Mouse (Mus musculus): ENCODE measurements around the gene Rab5if. TPM values are rescaled to one million over a fixed set of nuclear protein-coding genes. Genes with fewer than 3 reads are reported as not detected.
A peak's percentile ranks its signal among the peaks of the same experiment; 100 is the strongest.

Rab5if gene
- polyA plus RNA-seq, 1 experiment = 191 TPM

- H3ac ChIP-seq (ENCODE audit: control insufficient read depth, insufficient read length) = no peak overlapping the region
- H3K27me3 ChIP-seq (ENCODE audit: control insufficient read depth, insufficient read depth, insufficient read length) = no peaks in the 10 kb centered on the region
- H3K4me3 ChIP-seq = no peak overlapping the region
- H3K79me2 ChIP-seq (ENCODE audit: control insufficient read depth, insufficient read depth) = no peaks in the 10 kb centered on the region
- H3K36me3 ChIP-seq (ENCODE audit: control insufficient read depth, insufficient read depth) = no peaks in the 10 kb centered on the region
- H3K4me2 ChIP-seq (ENCODE audit: low read depth) = no peak overlapping the region
- no peak for TF ChIP-seq MYOG (IDR thresholded peaks at IDR 0.05; ENCODE audit: control insufficient read depth in 1 of 3, insufficient read depth in 1 of 3, insufficient read length in 2 of 3, low read depth in 2 of 3)
- TF ChIP-seq MYOD1 (IDR thresholded peaks at IDR 0.05; ENCODE audit: control insufficient read depth in 1 of 3, insufficient read length in 2 of 3, low read depth in 2 of 3) = no peak
- no peak for TF ChIP-seq POLR2AphosphoS2 (IDR thresholded peaks at IDR 0.05; ENCODE audit: insufficient read length, low read depth)
- no peak for TF ChIP-seq TCF3 (IDR thresholded peaks at IDR 0.05; ENCODE audit: insufficient read length, low read depth)
- no peak for TF ChIP-seq MAX (IDR thresholded peaks at IDR 0.05; ENCODE audit: low read depth)
- TF ChIP-seq SRF (IDR thresholded peaks at IDR 0.05; ENCODE audit: control insufficient read depth, insufficient read length, low read depth) = no peak
- TF ChIP-seq CEBPB (IDR thresholded peaks at IDR 0.05; ENCODE audit: insufficient read depth, poor library complexity, severe bottlenecking) = no peak
- no peak for TF ChIP-seq TCF12 (IDR thresholded peaks at IDR 0.05; ENCODE audit: insufficient read depth, poor library complexity, severe bottlenecking)
- no peak for TF ChIP-seq POLR2A (IDR thresholded peaks at IDR 0.05; ENCODE audit: insufficient read length, low read depth)
- TF ChIP-seq USF1 (IDR thresholded peaks at IDR 0.05; ENCODE audit: low read depth) = no peak
- TF ChIP-seq REST (IDR thresholded peaks at IDR 0.05; ENCODE audit: insufficient read depth, insufficient read length) = no peak
- no peak for TF ChIP-seq E2F4 (IDR thresholded peaks at IDR 0.05; ENCODE audit: insufficient read depth)
These were observed 28.6 kb upstream of the Rab5if start for GRCm38 (mm10) chr2:156834336-156834735.

GRCm38 (mm10) chr2:156838839-156839238 is 24.1 kb upstream of the Rab5if start:
- Histone ChIP-seq H3K4me3 (no peak overlapping the region), H3K36me3 (ENCODE audit: control insufficient read depth, insufficient read depth) (no peaks in the 10 kb centered on the region), H3K27me3 (ENCODE audit: control insufficient read depth, insufficient read depth, insufficient read length) (no peaks in the 10 kb centered on the region), H3ac (ENCODE audit: control insufficient read depth, insufficient read length) (no peak overlapping the region), H3K79me2 (ENCODE audit: control insufficient read depth, insufficient read depth) (peaks cover 27% of the 10 kb centered on the region), H3K4me2 (ENCODE audit: low read depth) (peak overlapping the region; percentile 100)
- TF ChIP-seq MYOD1 (IDR thresholded peaks at IDR 0.05; ENCODE audit: control insufficient read depth in 1 of 3, insufficient read length in 2 of 3, low read depth in 2 of 3) (peak in 2 of 3 experiments; percentile 79 to 83), MYOG (IDR thresholded peaks at IDR 0.05; ENCODE audit: control insufficient read depth in 1 of 3, insufficient read depth in 1 of 3, insufficient read length in 2 of 3, low read depth in 2 of 3) (peak in 1 of 3 experiments; percentile 41), TCF12 (IDR thresholded peaks at IDR 0.05; ENCODE audit: insufficient read depth, poor library complexity, severe bottlenecking) (peak; percentile 14), REST (IDR thresholded peaks at IDR 0.05; ENCODE audit: insufficient read depth, insufficient read length) (no peak)

DNA sequence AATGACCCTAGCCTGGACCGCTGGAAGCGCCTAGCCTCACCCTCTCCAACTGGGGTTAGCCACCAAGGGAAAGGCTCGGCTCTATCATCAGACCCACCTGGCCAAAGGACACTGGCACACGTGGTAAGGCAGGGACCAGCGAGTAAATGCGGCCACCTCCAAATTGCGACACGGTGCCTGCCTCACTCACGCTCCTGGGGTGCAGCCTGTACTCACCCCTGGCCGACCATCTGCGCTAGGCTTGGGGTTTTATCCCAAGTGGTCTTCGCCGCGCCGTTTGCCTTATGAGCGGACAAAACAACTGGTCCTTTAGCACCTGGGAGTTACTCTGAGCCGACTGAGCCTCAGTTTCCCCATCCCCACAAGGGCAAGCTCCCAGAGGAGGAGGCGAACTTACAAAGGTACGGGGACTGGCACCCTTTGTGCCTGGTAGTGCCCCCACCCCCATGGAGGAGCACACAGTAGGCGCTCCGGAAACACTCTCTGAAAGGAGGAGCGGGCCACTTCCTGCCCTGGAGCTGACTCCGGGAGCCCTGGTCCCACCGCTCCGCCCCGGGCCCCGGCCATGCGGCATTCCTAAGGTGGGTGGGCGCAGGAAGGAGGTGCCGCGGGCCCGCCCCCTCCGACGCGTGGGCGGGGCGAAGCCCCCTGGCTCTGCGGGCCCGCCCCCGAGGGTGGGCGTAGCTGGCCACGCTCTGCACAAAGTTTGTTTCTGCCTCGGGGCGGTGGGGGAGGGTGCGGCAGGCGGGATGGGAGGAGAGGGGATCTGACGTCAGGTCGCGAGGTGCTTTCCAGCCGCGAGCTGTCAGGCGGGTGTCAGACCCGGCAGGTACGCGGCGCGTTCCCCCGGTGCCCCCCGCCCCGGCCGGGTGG is 23.4 kb upstream of the Rab5if start, which contains the start of gene Tgif2:
Gene Tgif2, plus strand, starts transcription at position 689 of the 873 bp plus-strand sequence.
- no peaks in the 10 kb centered on the region for H3K36me3 ChIP-seq (ENCODE audit: control insufficient read depth, insufficient read depth)
- TF ChIP-seq USF1 (IDR thresholded peaks at IDR 0.05; ENCODE audit: low read depth) (no peak), CEBPB (IDR thresholded peaks at IDR 0.05; ENCODE audit: insufficient read depth, poor library complexity, severe bottlenecking) (no peak), MYOD1 (IDR thresholded peaks at IDR 0.05; ENCODE audit: control insufficient read depth in 1 of 3, insufficient read length in 2 of 3, low read depth in 2 of 3) (peak in 1 of 3 experiments; percentile 32), REST (IDR thresholded peaks at IDR 0.05; ENCODE audit: insufficient read depth, insufficient read length) (no peak), E2F4 (IDR thresholded peaks at IDR 0.05; ENCODE audit: insufficient read depth) (no peak), POLR2AphosphoS2 (IDR thresholded peaks at IDR 0.05; ENCODE audit: insufficient read length, low read depth) (peak; percentile 35), TCF3 (IDR thresholded peaks at IDR 0.05; ENCODE audit: insufficient read length, low read depth) (no peak), MAX (IDR thresholded peaks at IDR 0.05; ENCODE audit: low read depth) (no peak), MYOG (IDR thresholded peaks at IDR 0.05; ENCODE audit: control insufficient read depth in 1 of 3, insufficient read depth in 1 of 3, insufficient read length in 2 of 3, low read depth in 2 of 3) (no peak), POLR2A (IDR thresholded peaks at IDR 0.05; ENCODE audit: insufficient read length, low read depth) (peak; percentile 81)
- peak within 1 kb of the TSS; percentile 86 for H3ac ChIP-seq (ENCODE audit: control insufficient read depth, insufficient read length)
- H3K4me2 ChIP-seq (ENCODE audit: low read depth) = peak within 1 kb of the TSS; percentile 100
- H3K79me2 ChIP-seq (ENCODE audit: control insufficient read depth, insufficient read depth) = peaks cover 33% of the 10 kb centered on the region
- no peaks in the 10 kb centered on the region for H3K27me3 ChIP-seq (ENCODE audit: control insufficient read depth, insufficient read depth, insufficient read length)
- H3K4me3 ChIP-seq = peak within 1 kb of the TSS; percentile 56

DNA sequence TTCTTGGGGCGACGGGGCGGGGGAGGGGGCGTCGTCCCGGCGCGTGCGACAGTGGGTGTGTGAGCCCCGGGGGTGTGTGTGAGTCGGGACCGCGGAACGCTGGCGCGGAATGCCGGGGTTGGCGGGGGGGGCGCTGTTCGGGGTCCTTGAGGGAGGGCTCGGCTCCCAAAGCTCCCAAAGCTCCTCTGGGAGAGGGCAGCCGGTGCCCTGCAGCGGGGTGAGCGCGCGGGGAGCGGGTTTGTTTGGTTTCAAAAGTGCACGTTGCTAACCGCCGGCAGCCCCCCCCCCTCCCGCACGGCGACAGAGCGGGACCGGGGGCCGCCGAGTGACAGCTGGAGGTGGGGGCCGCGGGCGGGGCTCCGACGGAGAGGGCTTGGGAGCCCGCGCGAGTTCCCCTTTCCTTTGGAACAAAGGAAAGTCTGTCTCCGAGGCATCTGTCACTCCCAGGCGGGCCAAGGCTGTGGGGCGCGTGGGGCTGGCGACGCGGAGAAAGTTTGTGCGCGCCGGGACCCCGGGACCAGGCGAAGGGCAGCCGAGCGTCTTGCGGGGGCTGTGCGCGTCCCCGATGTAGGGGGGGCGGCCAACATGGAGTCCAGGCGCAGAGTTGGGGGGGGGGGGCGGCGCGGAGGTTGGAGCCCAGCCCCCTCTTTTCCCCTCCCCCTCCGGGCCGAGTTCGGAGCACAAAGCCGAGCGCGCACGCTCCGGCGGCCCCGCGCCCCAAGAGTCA is 22.5 kb upstream of the Rab5if start:
- TF ChIP-seq MYOD1 (IDR thresholded peaks at IDR 0.05; ENCODE audit: control insufficient read depth in 1 of 3, insufficient read length in 2 of 3, low read depth in 2 of 3) = peak in 1 of 3 experiments; percentile 5
- TF ChIP-seq MYOG (IDR thresholded peaks at IDR 0.05; ENCODE audit: control insufficient read depth in 1 of 3, insufficient read depth in 1 of 3, insufficient read length in 2 of 3, low read depth in 2 of 3) = peak in 1 of 3 experiments; percentile 63
- no peak for TF ChIP-seq TCF12 (IDR thresholded peaks at IDR 0.05; ENCODE audit: insufficient read depth, poor library complexity, severe bottlenecking)
- Histone ChIP-seq H3K4me2 (ENCODE audit: low read depth) (peak overlapping the region; percentile 100), H3K4me3 (peak overlapping the region; percentile 56), H3K79me2 (ENCODE audit: control insufficient read depth, insufficient read depth) (peaks cover 33% of the 10 kb centered on the region), H3K36me3 (ENCODE audit: control insufficient read depth, insufficient read depth) (no peaks in the 10 kb centered on the region), H3ac (ENCODE audit: control insufficient read depth, insufficient read length) (peak overlapping the region; percentile 86), H3K27me3 (ENCODE audit: control insufficient read depth, insufficient read depth, insufficient read length) (no peaks in the 10 kb centered on the region)

Data from myocyte (in vitro differentiated cells).